Mouse (Mus musculus): ENCODE data around the gene Lrrc39.

DNA sequence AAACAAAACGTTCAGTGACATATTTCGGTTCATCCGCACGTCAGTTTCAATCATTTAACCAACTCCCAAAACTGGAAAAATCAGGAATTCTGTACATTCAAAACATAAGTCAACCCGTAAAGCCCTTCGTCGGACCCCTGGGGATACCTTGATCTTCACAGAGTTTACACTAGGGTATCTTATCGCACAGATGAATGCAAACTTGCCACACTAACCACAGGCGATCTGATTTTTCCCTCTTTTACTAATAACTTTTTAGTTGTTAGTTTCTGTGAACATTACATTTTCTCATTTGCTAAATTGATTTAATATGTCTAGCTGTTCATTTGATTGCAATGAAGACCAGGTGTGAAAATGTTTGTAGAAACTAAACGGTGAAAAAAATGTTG is 32.8 kb downstream of the Lrrc39 start:
- no peak for TF ChIP-seq POLR2A (IDR thresholded peaks at IDR 0.05; ENCODE audit: borderline replicate concordance, low read depth, low read length)
- TF ChIP-seq CTCF (IDR thresholded peaks at IDR 0.05; ENCODE audit: low read depth, low read length) = no peak

All from bone marrow macrophage, adult 2 months (primary cell).